Mouse (Mus musculus): ENCODE measurements around the gene Nsun2. TPM values are rescaled to one million over a fixed set of nuclear protein-coding genes. Genes with fewer than 3 reads are reported as not detected.

Nsun2 gene
- polyA plus RNA-seq, 1 experiment: 64.6 TPM

- DNase-seq (ENCODE audit: extremely low spot score in 1 of 2, low spot score in 1 of 2): no peak
These were observed 138.6 kb downstream of the Nsun2 start for GRCm38 (mm10) chr13:69672121-69672520.

- no peak for DNase-seq (ENCODE audit: extremely low spot score in 1 of 2, low spot score in 1 of 2)
These were observed 139.0 kb downstream of the Nsun2 start for GRCm38 (mm10) chr13:69672565-69672964.

GRCm38 (mm10) chr13:69673197-69673920 is 139.8 kb downstream of the Nsun2 start:
- DNase-seq (ENCODE audit: extremely low spot score in 1 of 2, low spot score in 1 of 2): no peak

GRCm38 (mm10) chr13:69673921-69674618 is 140.5 kb downstream of the Nsun2 start:
- no peak for DNase-seq (ENCODE audit: extremely low spot score in 1 of 2, low spot score in 1 of 2)

Other genes with a start within 250 kb of the Nsun2 start
- 24.7 and 25.7 TPM in 2 replicates for gene Tent4a, start 871 bp downstream of the Nsun2 start, polyA plus RNA-seq (2012; rRNA removed)
- 10.4 and 11.9 TPM in 2 replicates for gene Srd5a1, start 77.7 kb downstream of the Nsun2 start, polyA plus RNA-seq (2012; rRNA removed)
- gene Ube2ql1, start 206.1 kb downstream of the Nsun2 start, polyA plus RNA-seq (2012; rRNA removed): 155 and 193 TPM in 2 replicates

Measured in frontal cortex, adult 2 months (tissue).